In the genomic region with DNA sequence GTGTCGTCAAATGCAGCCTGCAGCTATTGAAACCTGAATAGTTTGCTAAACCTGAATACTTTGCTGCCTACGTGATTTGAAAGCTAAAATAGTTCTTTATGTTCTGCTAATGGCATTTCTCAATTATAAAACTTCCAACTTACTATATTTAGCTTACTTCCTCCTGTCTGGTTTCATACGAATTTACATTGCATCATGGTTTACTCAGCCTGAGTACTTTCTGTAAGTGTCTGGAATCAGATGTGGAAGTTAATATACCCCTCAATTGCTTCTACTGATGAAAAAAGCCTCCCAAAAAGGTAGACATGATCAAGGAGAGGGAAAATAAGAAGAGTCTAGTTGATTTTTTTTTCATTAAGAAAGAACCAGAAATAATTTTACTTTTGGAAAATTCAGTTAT, we compare ENCODE assay signal across 20 mouse cellular contexts.
"Had no signal": no experiment of that assay in that cellular context is flagged by ENCODE, and none has a peak within 500 bp of the region (broad histone marks: within the 10 kb centered on the region; RNA-seq: fewer than 3 reads in every experiment).

No protein-coding gene starts in this region.

- H3K4me1 ChIP-seq: midbrain, embryonic 10.5 days; midbrain, embryonic 12.5 days; neural tube, embryonic 13.5 days; neural tube, embryonic 15.5 days had no signal

- H3K27ac ChIP-seq: liver, embryonic 14.5 days; midbrain, embryonic 10.5 days; midbrain, embryonic 12.5 days; neural tube, embryonic 13.5 days; neural tube, embryonic 15.5 days had no signal

- H3K9me3 ChIP-seq: midbrain, embryonic 10.5 days; midbrain, embryonic 12.5 days; neural tube, embryonic 13.5 days; neural tube, embryonic 15.5 days had no signal

- H3K36me3 ChIP-seq: midbrain, embryonic 10.5 days; midbrain, embryonic 12.5 days; neural tube, embryonic 13.5 days; neural tube, embryonic 15.5 days had no signal

- H3K4me3 ChIP-seq: midbrain, embryonic 10.5 days; midbrain, embryonic 12.5 days; myocyte; neural tube, embryonic 13.5 days; neural tube, embryonic 15.5 days had no signal

- H3K9ac ChIP-seq: liver, embryonic 14.5 days; lung, embryonic 14.5 days; midbrain, embryonic 12.5 days; neural tube, embryonic 13.5 days; neural tube, embryonic 15.5 days had no signal

- H3K4me2 ChIP-seq: lung, embryonic 14.5 days; midbrain, embryonic 12.5 days; neural tube, embryonic 13.5 days; neural tube, embryonic 15.5 days had no signal

- ATAC-seq: midbrain, embryonic 16.5 days had no signal

- H3K27me3 ChIP-seq: midbrain, embryonic 12.5 days; neural tube, embryonic 13.5 days; neural tube, embryonic 15.5 days had no signal

- DNase-seq: lung, adult 18-20 months; lung, embryonic 14.5 days; lung, postnatal 14 days; lung, postnatal 36 days; midbrain, embryonic 14.5 days; retina, postnatal 1 day; right cerebral cortex, adult 18-20 months; right cerebral cortex, postnatal 25 days; right cerebral cortex, postnatal 4 days; spleen, adult 18-20 months; thymus, adult 18-20 months; thymus, postnatal 14 days; thymus, postnatal 36 days had no signal
